Mouse (Mus musculus) T-helper 1 cell (primary cell): ENCODE results near the gene Speer4c.
"Not testable (repeated sequence)": the region's sequence is repeated elsewhere in the genome, so short reads cannot be mapped to it uniquely, and the experiment has no call there.

Experiments used
- in situ Hi-C: fragments of 300-600 bp; cut with MboI, MseI; formaldehyde crosslinking; loops from one replicate; pipeline ENCODE4 v1.15.1; 2025; ENCODE audit warnings: high pct_unique_total_duplicates

Gene Speer4c

DNA sequence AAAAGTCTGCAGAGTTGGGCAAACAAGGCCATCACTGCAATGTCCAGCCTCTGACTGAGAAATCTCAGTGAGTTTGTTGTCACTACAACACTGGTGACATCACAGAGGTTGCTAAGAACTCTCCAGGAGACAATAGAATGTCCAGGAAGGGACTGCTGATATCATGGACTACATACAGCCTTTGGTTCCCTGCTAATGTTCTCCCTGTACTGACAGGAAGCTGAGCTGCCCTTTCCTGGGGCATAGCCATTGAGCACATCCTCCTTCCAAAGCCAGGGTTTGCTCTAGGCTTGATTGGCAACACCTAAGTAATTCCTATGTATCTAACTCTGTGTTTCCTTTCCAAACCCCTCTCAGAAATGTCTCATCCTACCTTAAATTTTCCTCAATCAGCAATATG lies at the start of gene Speer4c:
Speer4c (minus strand) TSS at position 101 of the 400 bp plus-strand sequence.
- in situ Hi-C loops: not testable (repeated sequence)

DNA sequence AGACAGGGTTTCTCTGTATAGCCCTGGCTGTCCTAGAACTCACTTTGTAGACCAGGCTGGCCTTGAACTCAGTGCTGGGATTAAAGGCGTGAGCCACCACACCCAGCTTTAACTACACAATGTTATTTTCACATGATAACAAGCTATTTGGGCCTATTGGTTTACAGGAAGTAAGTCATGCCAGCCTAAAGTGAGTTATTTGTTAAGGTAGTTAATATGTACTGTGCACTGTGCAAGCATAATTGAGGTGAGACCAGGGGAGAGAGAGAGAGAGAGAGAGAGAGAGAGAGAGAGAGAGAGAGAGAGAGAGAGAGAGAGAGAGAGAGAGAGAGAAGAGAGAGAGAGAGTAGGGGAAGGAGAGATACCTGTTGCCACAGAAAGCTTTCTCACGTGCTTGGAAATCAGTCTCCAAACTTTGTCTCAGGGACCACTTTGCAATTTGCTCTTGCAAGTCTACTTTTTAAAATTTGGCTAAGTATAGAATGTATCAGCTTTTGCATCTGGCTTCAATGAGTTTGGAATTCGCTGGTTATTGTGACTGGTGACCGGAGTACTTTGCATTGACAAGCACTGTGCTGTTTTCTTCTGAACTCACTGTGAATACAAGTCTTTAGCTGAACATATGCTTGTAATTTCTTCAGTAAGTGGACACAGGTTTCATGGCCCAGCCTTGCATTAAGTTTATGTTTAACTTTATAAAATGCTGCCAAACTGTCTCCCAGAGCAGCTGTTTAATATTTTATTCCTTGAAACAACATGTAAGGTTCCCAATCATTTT lies 33.6 kb upstream of the Speer4c start:
- in situ Hi-C loops: no loop called here

DNA sequence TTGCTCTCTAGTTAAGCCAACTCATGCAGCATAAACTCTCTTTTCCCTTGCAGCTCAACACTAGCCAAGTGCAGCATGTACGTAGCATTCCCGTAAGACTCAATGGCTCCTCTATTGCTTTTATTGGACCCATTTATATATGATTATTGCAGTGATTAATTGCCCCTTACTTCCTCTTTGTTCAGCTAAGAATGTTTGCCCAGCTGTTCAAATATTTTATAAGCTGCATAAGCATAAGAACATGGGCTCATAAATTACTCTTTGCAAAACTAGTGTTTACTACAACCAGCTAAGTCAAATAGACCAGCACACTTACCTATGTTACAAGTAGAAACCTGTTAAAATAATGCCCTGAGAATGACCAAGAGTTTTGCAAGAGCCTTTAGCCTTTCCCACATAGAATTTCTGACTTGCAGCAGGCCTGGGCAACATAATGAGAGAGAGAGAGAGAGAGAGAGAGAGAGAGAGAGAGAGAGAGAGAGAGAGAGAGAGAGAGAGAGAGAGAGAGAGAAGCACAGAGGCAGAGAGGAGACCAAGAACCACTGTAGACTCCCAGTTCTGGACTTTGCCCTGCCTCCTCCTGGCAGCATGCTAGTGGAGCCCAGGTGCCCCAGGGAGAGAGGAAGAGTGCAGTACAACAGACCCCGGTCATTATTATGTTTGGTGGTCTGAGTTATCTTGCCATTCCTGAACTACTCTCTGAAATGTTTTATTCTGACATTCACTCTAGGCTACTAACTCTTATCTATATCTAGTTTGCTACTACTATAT lies 20.2 kb upstream of the Speer4c start:
- in situ Hi-C loops: loop anchor here (10.0 kb wide), 1 partner anchor 521 kb away; no protein-coding TSS in a partner anchor

DNA sequence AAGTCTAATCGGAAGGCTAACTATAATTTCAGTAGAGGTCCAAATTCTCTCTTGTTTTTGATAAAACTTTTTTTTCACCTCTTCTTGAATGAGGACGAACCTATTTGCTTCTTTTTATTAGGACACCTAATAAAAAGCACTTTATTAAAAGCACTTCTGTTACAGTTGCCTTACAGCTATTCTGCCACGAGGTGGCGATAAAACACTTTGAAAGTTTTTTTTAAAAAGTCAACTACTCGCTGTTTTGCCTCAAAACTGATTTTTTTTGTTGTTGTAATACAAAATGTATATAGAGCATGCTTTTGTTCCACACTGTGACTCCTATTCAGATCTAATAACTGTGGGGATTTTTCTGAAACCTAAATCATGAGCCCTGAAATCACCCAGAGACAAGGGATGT lies 11.2 kb downstream of the Speer4c start:
- in situ Hi-C loops: loop anchor here (10.0 kb wide), 1 partner anchor 238 kb away; no protein-coding TSS in a partner anchor

DNA sequence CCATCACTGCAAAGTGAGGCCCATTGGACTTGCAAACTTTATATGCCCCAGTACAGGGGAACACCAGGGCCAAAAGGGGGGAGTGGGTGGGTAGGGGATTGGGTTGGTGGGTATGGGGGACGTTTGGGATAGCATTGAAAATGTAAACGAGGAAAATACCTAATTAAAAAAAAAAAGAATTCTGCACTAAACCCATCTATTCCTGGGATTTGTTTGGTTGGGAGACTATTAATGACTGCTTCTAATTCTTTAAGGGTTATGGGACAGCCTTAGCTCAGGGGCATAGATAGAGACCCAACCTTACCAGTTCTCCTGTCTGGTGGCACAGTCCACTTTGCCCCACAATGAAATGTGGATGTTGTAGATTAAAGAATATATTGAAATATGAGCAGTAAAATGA lies 16.4 kb downstream of the Speer4c start:
- in situ Hi-C loops: loop anchor here (5.0 kb wide), 1 partner anchor 60 kb away; no protein-coding TSS in a partner anchor

DNA sequence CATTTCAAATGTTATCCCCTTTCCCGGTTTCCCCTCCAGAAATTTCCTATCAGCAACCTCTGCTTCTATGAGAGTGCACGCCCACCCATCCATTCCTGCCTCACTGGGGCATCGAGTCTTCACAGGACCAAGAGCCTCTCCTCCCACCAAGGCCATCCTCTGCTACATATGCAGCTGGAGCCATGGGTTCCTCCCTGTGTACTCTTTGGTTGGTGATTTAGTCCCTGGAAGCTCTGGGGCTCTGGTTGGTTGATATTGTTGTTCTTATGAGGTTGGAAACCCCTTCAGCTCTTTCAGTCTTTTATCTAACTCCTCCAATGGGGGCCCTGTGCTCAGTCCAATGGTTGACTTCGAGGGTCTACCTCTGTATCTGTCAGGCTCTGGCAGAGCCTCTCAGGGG lies 22.2 kb downstream of the Speer4c start:
- in situ Hi-C loops: loop anchor here (5.0 kb wide), 2 partner anchors 95 to 180 kb away; no protein-coding TSS in a partner anchor

DNA sequence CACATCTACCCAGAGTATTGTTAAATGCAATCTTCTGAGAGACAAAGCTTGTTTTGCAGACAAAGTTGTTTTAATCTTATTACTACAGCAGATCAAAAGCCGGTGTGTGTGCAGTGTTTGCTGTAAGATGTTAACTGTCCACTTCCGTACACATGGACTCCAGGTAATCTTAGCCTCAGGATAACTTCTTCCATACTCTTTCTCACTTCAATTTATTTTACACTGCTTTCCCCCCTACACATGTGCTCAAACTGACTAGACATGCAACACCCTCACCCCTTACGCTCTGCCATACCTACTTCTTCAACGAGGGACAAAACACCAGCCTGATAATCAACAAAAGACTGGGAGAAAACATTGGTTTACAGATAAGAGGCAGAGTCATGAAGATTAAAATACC lies 23.2 kb downstream of the Speer4c start:
- in situ Hi-C loops: loop anchor here (5.0 kb wide), 2 partner anchors 94 to 179 kb away; no protein-coding TSS in a partner anchor

DNA sequence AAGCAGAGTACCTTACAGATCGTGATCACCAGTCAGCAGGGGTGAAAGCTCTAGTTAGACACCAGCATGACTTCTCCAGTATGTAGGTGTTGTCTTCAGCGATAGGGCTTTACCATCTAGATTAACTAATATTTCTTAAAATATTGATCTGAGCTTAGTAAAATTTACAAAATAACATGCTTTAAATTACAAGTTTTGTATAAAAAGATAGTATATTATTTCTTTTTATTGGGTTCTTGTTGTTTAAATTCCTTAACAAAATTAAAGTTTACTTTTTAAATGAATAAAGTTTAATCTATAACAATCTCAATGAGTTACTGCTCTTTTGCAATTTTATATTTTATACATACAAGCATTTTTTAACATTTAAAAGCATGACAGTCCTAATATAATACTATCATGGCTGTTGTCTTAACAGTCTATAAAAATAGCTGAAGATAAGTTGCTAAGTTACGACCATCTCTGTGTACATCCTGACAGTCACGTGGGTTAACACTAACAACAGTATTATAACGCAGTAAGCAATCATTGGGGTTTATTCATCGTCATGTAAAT lies 24.3 kb downstream of the Speer4c start:
- in situ Hi-C loops: loop anchor here (5.0 kb wide), 2 partner anchors 92 to 177 kb away; no protein-coding TSS in a partner anchor

DNA sequence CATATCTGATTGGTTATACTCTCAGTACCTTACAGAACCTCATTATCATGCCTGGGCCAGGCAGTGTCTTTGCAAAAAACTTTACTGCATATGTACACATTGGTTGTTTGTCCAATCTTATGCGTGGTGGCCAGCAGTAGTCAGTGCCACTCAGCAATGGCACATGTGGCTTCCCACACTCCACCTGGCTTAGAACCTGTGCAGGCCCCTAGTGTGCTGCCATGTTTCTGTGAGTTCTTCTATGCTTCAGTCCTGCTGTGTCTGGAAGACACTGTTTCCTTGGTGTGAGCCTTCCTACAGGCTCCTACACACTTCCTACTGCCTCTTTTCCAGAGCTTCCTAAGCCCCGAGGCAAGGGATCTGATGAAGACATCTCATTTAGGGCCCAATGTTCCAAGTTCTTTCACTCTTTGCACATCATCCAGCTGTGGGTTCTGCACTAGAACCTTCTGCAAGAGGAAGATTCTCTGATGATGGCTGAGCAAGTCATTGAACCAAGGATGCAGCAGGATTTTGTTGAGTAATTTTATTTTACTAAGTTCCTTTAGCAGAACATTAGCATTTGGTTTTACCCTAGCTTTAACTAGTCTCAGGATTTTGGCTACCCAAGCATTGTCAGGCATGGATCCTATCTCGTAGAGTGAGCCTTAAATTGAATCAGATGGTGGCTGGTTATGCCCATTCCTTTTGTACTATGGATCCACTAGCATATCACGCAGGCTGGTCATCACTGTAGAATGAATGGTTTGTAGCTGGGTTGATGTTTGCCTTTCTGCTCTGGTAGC lies 25.0 kb downstream of the Speer4c start:
- in situ Hi-C loops: not testable (repeated sequence)

DNA sequence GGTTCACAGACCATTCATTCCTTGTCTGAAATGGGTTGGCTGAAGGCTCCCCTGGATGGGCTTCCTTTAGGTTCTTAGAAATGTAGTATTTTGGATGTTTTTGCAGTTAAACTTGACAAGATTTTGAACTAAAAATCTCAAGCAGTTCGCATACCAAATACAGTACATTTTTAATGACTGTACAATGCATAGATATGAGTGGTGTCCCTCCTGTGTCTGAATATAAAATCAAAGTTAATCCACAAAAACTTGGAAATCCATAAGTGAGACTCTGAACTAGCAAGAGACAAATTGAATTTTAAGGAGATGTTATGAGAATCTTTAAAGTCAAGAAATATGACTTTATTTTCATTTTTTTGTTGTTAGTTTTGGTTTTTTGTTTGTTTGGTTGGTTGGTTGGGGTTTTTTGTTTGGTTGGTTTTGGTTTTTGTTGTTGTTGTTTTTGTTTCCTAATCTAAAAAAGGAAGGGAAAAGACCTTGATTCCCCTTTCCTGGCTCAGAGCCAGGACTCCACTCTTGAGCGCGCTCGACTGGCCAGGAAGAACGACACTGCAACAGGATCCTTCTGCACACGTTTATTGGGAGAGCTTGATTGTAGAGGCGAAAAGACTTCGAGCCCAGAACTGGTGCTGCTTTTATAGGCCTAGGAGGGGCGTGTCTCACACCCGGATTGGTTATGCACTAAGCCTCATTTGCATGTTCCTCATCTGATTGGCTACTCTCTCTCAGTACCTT lies 32.6 kb downstream of the Speer4c start:
- in situ Hi-C loops: not testable (repeated sequence)

DNA sequence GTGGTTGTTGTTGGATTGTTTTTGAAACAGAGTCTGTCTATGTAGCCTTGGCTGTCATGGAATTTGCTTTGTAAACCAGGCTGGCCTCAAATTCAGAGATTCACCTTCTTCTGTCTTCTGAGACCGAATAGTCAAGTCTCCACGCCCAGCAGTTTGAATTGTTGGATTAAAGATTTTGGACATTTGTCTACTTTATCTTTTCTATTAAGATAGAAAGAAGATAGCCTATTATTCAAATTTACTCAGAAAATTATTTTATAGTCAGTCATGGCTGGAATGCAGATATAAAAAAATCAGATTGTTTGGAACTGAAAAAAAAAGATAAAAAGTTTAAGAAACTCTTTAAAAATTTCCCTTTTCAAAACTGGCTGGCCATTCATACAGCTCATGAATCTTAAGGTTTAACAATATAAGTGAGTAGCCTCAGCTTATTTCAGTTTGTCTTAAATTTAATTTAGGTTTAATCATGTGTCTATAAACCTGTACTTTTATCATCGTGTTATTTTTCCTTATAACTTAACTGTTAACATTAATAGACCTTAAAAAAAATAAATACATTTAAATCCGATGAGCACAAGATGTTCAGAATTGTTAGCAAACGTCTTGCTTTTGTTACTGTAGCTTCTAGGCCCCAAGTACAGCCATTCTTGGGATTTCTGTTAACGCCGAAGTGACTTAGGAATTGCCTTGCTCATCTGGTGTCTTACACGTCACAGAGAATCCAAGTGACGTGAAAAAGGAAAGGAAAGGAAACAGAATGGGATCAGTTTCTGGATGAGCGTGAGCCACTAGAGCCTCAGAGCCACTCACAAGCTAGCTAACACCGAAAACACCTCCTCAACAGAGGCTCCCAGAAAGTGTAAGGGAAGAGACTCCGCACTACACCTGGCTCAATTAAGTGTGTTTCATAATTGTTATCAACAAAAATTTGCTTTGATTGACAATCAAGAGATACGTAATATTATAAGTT lies 33.8 kb downstream of the Speer4c start:
- in situ Hi-C loops: loop anchor here (5.0 to 10.0 kb wide), 2 partner anchors 625 to 683 kb away; no protein-coding TSS in a partner anchor

DNA sequence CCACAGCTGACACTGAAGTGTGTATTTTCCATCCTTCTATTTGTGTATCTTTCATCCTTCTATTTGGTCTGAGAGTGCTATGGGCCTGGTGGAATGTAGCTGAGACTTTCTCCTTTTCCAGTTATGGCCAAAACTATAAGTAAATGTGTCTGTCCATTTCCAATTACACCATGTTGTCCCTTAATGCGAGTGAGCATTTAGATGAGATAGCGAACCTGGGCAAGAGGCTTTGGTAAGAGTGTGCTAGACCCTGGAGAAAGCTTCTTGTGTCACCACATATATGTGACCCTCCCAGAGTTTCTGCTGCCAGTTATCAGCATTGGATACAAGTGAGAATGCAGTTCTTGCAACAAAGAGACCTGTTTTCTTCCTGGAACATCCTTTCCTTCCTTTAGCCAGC lies 35.2 kb downstream of the Speer4c start:
- in situ Hi-C loops: loop anchor here (5.0 to 10.0 kb wide), 2 partner anchors 624 to 682 kb away; no protein-coding TSS in a partner anchor

DNA sequence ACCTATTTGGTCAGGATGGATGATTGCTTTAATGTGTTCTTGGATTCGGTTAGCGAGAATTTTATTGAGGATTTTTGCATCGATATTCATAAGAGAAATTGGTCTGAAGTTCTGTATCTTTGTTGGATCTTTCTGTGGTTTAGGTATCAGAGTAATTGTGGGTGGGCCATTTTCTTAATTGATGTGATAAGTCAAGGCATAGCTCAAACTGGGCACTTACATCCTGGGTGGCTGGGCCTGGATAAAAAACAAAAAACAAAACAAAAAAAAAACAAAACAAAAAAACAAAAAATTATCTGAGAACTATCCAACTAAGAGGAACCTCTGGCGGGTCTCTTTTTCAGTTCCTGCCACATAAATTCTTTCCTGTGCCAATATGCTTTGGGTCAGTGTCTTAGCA lies 36.3 kb downstream of the Speer4c start:
- in situ Hi-C loops: loop anchor here (5.0 to 10.0 kb wide), 2 partner anchors 623 to 680 kb away; no protein-coding TSS in a partner anchor

DNA sequence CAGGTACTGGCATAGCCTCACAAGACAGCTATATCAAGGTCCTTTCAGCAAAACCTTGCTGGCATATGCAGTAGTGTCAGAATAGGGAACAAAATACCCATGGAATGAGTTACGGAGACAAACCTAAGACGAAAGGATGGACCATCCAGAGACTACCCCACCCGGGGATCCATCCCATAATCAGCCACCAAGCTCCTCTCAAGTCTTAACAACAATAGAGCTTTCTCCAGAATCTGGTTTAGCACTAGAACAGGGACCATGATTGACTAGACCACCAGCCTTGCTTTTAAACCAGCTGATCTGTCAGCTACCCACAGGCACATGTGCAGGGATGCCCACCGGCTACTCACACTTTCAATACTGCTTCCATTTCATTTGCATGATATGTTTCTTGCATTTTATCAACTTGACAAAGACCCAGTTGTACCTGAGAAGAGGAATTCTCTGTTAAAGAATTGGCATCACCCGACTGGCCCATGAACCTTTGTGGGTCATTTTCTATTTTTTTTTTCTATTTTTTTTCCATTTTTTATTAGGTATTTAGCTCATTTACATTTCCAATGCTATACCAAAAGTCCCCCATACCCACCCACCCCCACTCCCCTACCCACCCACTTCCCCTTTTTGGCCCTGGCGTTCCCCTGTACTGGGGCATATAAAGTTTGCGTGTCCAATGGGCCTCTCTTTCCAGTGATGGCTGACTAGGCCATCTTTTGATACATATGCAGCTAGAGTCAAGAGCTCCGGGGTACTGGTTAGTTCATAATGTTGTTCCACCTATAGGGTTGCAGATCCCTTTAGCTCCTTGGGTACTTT lies 39.4 kb downstream of the Speer4c start:
- in situ Hi-C loops: loop anchor here (5.0 to 10.0 kb wide), 2 partner anchors 620 to 677 kb away; no protein-coding TSS in a partner anchor

DNA sequence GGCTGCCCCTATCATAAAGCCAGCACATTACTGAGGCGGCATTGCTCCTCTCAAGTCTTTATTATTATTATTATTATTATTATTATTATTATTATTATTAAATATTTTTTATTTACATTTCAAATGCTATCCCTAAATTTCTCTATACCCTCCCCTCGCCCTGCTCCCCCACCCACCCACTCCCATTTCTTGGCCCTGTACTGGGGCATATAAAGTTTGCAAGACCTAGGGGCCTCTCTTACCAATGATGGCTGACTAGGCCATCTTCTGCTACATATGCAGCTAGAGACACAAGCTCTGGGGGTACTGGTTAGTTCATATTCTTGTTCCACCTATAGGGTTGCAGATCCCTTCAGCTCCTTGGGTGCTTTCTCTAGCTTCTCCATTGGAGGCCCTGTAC lies 40.1 kb downstream of the Speer4c start:
- in situ Hi-C loops: loop anchor here (10.0 kb wide), 1 partner anchor 619 kb away; no protein-coding TSS in a partner anchor

DNA sequence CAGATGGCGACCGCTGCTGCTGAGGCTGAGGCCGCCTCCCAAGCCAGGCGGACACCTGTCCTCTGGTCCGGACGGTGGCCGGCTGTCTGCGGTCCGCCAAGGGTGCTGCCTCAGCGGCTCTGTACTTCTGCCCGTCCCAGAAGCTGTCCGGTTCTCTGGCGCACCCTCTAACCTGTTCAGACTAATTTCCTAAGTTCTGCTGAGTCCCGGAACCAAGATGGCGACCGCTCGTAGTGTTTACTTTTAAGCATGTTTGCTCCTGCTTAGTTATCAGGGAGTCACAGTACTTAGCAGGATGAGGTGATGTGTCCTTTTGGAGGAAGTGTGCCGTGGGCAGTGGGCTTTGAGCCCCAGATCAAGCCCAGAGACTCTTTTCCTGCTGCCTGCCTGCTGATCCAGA lies 43.3 kb downstream of the Speer4c start:
- in situ Hi-C loops: loop anchor here (10.0 kb wide), 1 partner anchor 616 kb away; no protein-coding TSS in a partner anchor

DNA sequence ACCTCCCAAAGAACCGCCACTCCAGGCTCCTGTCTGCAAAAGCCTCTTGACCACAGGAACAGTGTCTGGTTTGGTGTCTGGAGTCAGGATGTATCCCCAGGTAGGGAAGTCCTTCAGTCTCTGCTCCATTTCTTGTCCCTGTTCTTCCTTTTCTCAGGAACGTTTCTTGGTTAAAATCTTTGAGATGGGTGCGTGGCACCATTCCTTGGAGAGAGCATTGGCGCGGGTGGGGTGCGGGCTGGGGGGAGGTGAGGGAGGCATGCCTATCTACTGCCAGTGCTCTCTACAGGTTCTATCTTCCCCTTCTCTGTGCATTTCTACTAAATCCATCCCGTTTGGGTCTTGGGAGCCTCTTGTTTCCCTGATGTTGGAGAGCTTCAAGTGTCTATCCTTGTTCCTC lies 50.2 kb downstream of the Speer4c start:
- in situ Hi-C loops: not testable (repeated sequence)
